Mouse (Mus musculus): ENCODE data around the gene Ifna4. TPM values are rescaled to one million over a fixed set of nuclear protein-coding genes. Genes with fewer than 3 reads are reported as not detected.

Gene Ifna4
- total RNA-seq, 2 experiments from 2014 or later: not detected

DNA sequence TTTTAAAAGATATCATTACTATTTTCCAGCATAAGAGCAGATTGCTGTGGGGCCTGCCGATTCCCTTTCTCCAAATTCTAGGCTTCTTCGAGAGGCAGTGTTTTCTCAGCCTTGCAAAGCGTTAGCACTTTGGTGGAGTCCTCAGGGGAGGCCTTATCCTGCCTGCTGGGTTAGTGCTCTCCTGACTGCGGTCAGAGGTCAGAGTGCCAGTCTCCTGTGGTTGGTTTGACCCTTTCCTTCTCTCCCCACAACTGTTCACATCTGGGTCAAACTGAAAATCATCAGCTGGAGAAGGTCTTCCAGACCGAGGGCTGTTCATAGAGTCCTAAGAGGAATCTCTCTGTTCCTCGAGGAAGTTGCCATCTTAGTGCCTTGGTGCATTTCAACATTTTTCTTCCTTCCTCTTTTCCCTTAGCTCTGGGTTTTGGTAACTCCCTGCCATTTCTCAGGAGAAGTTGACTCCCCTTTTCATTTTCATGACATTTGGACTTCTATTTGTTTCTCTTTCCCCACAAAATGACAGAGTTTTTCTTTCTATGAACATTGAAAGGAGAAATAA is 23.4 kb downstream of the Ifna4 start:
- DNase-seq (ENCODE audit: low spot score in 2 of 2): no peak

- peak; percentile 43 to 77 for DNase-seq (ENCODE audit: low spot score in 2 of 2)
Measured at GRCm38 (mm10) chr4:88867366-88867925, 25.8 kb downstream of the Ifna4 start.

- DNase-seq (ENCODE audit: low spot score in 2 of 2): peak in 1 of 2 experiments; percentile 27
Measured at GRCm38 (mm10) chr4:88867926-88868911, 26.6 kb downstream of the Ifna4 start.

DNA sequence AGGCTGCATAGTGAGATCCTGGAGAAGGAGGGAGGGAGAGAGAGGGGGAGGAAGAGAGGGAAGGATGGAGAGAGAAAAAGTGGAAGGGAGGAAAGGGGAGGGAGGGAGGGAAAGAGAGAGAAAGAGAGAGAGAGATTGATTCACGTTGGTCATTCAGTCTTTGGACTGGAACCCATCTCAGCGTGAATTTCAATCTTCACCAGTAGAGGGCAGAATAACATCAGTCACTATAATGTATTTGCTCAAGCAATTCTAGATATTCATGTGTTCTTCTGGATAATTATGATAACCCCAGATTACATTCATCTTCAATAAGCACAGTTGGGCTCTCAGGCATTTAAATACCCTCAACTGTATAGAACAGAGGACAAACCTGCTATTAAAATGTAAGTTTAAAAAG is 31.0 kb downstream of the Ifna4 start:
- DNase-seq (ENCODE audit: low spot score in 2 of 2): peak in 1 of 2 experiments; percentile 45

- no peak for DNase-seq (ENCODE audit: low spot score in 2 of 2)
Measured at GRCm38 (mm10) chr4:88875435-88876095, 33.9 kb downstream of the Ifna4 start.

DNA sequence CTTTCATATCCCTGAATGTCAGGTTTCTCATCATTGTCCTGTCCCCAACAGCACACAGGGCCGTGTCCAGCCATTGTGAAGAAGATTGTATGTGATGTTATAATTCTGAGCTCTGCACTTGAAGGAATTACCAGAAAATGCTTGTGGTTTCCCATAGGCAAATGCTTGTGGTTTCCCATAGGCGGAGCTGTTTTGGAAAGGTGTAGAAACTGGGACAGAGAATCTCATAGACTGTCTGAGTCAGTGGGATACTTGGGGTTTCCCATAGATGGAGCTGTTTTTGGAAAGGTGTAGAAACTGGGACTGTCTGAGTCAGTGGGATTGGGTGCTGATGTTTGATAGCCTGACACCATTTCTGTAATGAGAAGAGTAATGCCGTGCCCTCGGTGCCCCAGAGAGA is 34.9 kb downstream of the Ifna4 start:
- DNase-seq (ENCODE audit: low spot score in 2 of 2): no peak

DNA sequence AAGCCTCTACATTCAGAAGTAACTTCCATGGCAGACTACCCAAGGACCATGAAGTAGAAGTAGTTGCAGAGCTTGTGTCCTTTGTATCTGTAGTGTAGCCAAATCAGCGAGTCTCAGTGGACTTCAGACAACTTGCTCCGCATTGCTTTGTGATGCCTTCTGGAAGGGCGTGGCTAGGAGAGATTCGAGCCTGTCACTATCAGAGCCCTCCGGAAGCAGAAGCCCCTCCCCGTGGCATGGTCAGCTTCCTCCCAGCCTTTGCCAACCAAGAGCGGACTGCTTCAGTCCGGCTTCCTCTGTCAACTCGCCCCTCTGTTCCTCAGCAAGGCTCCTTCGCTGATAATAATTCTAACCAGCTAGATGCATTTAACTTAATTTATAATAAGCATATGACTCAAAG is 36.6 kb downstream of the Ifna4 start:
- no peak for DNase-seq (ENCODE audit: low spot score in 2 of 2)

- DNase-seq (ENCODE audit: low spot score in 2 of 2): no peak
Measured at GRCm38 (mm10) chr4:88878772-88879171, 37.1 kb downstream of the Ifna4 start.

DNA sequence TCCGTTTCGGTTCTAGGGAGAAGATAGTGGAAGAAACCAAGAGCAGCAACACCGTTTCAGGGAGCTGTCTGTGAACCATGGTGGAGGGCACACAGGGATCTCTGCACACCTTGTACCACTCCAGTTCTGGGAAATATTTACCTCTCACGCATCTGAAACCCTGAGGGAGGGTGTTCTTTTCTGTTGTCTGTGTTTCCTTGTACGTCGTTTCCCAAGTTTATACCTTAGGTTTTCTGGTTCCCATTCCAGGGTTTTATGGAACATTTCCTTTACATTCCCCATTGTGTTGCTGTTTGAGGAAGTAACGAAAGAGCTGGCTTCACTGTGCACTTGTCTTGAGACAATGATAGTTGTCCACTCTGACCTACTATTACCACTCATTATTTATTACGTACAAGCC is 38.4 kb downstream of the Ifna4 start, which contains the start of gene Ifne:
Gene Ifne (minus strand): TSS at position 101 of the 400 bp plus-strand sequence.
- no peak for DNase-seq (ENCODE audit: low spot score in 2 of 2)

- DNase-seq (ENCODE audit: low spot score in 2 of 2): no peak
Measured at GRCm38 (mm10) chr4:88888236-88888635, 46.6 kb downstream of the Ifna4 start.

Other genes with a start within 250 kb of the Ifna4 start
- gene Ifna9, start 249.5 kb upstream of the Ifna4 start, total RNA-seq (2021): not detected
- gene Ifna12, start 238.5 kb upstream of the Ifna4 start, total RNA-seq (2021): not detected
- gene C87499, start 207.4 kb upstream of the Ifna4 start, total RNA-seq (2021): not detected
- not detected for gene Ifna13, start 197.4 kb upstream of the Ifna4 start, total RNA-seq (2021)
- gene Ifna16, start 164.9 kb upstream of the Ifna4 start, total RNA-seq (2021): not detected
- not detected for gene Ifna2, start 157.9 kb upstream of the Ifna4 start, total RNA-seq (2021)
- not detected for gene Ifnab, start 150.5 kb upstream of the Ifna4 start, total RNA-seq (2021)
- 1 to 10 TPM; 1.1 to 1.6 TPM for gene Gm26566, start 120.1 kb upstream of the Ifna4 start, total RNA-seq (2021)
- gene Klhl9, start 119.4 kb upstream of the Ifna4 start, total RNA-seq (2021): 100 to 1,000 TPM; 103 to 111 TPM
- not detected for gene Gm13271, start 87.0 kb upstream of the Ifna4 start, total RNA-seq (2021)
- gene Gm13283, start 81.7 kb upstream of the Ifna4 start, total RNA-seq (2021): not detected
- not detected for gene Gm13290, start 68.0 kb upstream of the Ifna4 start, total RNA-seq (2021)
- not detected for gene Gm13289, start 64.9 kb upstream of the Ifna4 start, total RNA-seq (2021)
- gene Gm13272, start 62.0 kb upstream of the Ifna4 start, total RNA-seq (2021): not detected
- gene Ifnz, start 59.7 kb upstream of the Ifna4 start, total RNA-seq (2021): not detected
- not detected for gene Gm13276, start 56.2 kb upstream of the Ifna4 start, total RNA-seq (2021)
- gene Gm13277, start 53.2 kb upstream of the Ifna4 start, total RNA-seq (2021): not detected
- not detected for gene Gm13278, start 50.3 kb upstream of the Ifna4 start, total RNA-seq (2021)
- gene Gm13275, start 47.4 kb upstream of the Ifna4 start, total RNA-seq (2021): not detected
- gene Gm13279, start 44.5 kb upstream of the Ifna4 start, total RNA-seq (2021): not detected
- not detected for gene Gm13285, start 42.2 kb upstream of the Ifna4 start, total RNA-seq (2021)
- gene Gm13287, start 38.6 kb upstream of the Ifna4 start, total RNA-seq (2021): not detected
- gene Gm13288, start 36.3 kb upstream of the Ifna4 start, total RNA-seq (2021): not detected
- gene Ifna7, start 25.6 kb upstream of the Ifna4 start, total RNA-seq (2021): not detected
- gene Ifna11, start 21.9 kb upstream of the Ifna4 start, total RNA-seq (2021): not detected
- not detected for gene Ifna6, start 14.4 kb upstream of the Ifna4 start, total RNA-seq (2021)
- not detected for gene Ifna5, start 6.3 kb upstream of the Ifna4 start, total RNA-seq (2021)
- not detected for gene Ifna1, start 8.2 kb downstream of the Ifna4 start, total RNA-seq (2021)
- not detected for gene Ifne, start 38.3 kb downstream of the Ifna4 start, total RNA-seq (2021)